Mouse (Mus musculus): ENCODE measurements around the gene Olfr155.

- TF ChIP-seq POLR2A (IDR thresholded peaks at IDR 0.05; ENCODE audit: low read depth, low read length) (no peak), CTCF (IDR thresholded peaks at IDR 0.05; ENCODE audit: extremely low read depth, insufficient read length, insufficient replicate concordance, low read depth, low read length) (no peak)
Observed at GRCm38 (mm10) chr4:43906443-43906842, 55.1 kb downstream of the Olfr155 start.

All from small intestine, adult 2 months (tissue).